Mouse (Mus musculus) testis, postnatal 14 days (tissue): ENCODE data around the gene Runx1.

ENCODE experiments used
- DNase-seq: peaks from one replicate; pipeline ENCODE4 v3.0.0; 2021; ENCODE audit warnings: low spot score

The Runx1 gene

DNA sequence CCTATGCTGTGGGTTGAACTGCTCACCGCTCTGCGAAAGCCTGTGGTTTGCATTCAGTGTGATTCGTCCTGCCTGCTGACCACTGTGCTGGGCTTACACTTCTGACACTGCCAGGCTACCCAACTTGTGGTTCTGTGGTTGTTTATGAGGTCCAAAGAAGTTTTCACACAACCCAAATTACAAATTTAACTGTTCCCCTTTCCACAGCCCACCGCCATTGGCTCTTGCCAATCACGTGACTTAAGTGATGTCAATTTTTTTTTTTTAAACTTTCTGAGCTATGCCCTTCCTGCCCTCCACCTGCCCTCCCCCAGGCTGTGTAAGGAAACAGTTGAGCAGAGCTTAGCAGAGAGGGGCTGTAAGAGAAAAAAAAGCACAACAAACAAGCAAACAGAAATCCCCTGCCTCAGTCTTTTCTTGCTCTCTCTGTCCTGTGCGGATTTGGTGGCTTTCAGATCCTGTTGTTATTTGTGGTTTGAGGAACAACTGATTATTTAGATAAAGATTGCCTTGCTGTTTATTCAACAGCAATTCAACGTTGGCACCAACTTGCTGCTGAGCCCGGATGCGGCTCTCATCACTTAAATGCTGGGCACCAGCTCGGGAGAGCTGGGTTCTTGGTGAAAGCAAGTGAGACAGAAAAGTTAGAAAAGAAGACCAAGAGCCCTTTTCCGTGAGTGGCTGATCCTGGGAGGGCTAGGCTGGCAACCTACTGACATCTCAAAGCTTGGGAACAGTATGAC, at the start of gene Runx1:
TSS of gene Runx1 (minus strand) at position 242 of the 743 bp plus-strand sequence.
- no peak for DNase-seq

DNA sequence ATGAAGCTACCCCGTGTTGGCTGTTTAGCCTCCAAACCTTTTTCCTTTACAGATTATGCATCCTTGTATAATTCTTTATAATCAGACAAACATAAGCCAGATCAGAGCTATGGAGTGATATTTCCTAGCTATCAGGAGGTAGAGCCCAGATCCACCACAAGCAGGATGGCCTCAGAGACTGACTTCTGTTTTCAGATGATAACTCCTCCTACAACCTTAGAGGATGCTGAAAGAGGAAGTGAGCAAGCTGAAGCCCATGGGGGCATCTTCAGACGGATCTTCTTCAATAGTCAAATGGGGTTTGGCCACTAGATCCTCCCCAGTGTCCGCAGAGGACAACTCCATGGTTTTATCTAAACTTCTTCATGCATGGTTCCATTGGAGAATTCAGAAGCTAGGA, 48.1 kb upstream of the Runx1 start:
- DNase-seq = no peak

DNA sequence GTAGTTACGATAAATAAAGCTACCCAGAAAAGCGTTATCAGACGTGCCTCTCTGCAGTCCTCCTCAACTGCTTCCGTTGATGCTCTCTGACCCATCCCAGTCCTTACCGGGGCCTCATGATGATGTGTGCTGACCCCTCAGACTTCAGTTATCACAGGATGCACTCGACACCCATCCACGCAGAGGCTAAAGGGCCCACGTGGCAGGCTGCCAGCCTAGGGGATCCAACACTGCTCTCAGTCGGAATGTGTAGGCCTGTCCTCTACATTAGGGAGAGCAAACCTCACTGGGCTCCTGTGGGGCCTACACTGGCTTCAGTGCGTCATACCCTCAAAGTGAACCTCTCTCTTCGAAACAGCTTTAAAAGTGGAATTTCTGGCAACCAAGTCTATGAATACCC, 45.8 kb upstream of the Runx1 start:
- DNase-seq = no peak

DNA sequence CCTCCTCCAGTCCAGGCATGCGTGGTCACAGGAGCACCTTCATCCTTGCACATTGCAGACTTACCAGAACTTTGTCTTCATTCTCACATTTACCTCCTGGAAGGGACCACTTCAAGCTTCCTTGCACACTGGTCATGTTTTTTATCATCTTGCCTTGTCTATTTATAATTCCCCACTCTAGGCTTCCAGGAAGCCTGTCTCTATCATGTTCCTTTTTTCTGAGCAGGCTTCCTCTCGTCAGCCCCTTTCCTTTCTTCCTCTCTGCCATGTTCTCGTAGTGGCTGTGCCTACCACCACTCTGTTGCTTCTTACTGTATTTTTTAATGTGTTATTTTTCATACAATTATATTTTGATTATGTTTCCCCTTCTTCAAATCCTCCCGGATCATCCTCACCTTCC, 42.6 kb upstream of the Runx1 start:
- no peak for DNase-seq

DNA sequence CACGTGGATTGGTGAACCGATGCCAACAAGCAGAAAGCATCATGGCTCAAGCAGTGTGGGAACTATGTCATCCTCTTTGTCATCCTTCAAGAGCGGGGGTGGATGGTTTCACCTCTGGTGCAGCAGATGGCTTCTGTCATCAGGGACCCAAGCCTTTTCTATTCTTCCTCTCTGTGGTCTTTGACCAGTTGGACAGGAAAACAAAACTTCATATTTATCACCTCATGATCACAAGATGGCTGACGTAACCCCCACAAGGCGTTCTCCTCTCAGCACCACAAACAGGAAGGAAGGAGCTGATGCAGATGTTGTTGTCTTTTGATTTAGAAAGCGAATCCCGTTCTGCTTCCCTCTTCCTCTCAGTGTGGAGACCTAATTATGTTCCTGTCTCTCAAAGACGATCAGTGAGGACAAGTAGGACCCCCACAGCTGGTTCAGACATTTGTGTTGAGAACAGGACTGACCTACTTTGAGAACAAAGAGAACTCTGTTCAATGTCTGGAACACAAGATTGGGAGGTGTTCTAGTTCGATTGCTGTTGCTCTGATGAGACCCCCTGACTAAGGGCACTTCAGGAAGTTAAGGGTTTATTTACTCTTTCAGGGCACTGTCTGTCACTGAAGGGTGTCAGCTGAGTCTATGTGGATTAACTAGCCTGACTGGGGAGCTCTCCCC, 41.4 kb upstream of the Runx1 start:
- DNase-seq = no peak

DNA sequence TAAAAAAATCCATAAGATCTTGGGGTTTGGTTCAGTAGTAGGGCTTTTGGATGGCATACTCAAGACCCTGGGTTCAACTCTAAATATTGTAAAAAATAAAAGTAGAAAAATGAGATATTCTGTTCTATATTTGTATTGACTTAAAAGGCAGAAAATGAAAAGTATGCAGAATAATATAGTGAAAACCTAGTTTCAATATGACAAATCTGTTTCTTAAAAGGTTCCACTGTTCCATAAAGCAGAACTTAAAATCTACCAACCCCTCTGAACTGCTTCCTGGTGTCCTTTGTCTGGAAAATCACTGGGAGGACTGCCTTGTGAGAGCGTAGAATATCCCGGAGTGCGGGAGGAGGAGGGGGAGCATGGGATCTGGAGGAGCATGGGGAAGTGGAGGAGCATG, 39.4 kb upstream of the Runx1 start:
- DNase-seq = no peak

DNA sequence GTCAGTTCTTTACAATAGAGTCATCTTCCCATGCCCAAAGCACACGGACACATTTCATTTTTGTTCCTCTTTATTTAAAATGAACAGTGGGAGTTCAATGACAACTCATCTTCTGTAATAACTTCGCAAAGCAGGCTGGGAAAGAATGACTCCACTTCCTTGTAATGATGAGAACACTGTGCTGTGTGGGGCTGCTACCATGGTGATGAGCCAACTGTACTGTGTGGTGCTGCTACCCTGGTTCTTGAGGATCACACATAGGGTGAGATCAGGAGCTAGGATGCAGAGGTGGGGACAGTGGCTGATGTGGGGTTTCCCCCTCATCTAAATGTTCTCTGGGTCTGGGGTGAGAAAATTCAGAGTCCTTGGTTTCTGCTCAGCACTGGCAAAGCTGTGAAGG, 38.2 kb upstream of the Runx1 start:
- no peak for DNase-seq

DNA sequence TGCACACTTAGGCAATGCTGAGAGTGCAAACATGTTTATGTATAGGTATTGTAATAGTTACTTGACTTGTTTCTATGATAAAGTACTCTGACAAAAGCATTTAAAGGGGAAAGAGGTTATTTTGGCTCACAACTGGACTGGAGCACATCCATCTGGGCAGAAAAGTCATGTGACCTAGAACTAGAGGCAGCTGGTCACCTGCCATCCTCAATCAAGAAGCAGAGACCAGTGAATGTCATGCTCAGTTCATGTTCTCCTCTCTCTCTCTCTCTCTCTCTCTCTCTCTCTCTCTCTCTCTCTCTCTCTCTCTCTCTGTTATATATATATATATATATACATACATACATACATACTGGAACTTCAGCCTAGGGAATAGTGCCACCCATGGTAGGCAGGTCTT, 37.2 kb upstream of the Runx1 start:
- DNase-seq = no peak

DNA sequence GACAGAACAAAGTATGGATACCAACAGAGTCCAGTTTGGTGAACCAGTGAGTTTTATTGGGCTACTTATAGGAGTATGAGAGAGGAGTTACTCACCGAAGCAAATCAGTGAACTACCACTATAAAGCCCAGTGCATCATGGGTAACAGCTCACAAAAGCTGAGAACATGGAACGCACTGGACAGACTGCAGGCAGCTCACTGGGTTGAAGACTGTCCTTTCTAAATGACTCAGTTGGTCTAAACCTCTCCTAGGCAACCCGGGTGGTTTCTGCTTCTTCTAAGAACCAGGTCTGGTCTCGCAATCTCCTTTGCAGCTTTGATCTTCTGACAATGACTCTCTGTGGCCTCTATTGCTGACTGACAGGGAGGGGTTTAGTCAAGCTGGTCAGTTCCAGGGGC, 36.5 kb upstream of the Runx1 start:
- DNase-seq = no peak

DNA sequence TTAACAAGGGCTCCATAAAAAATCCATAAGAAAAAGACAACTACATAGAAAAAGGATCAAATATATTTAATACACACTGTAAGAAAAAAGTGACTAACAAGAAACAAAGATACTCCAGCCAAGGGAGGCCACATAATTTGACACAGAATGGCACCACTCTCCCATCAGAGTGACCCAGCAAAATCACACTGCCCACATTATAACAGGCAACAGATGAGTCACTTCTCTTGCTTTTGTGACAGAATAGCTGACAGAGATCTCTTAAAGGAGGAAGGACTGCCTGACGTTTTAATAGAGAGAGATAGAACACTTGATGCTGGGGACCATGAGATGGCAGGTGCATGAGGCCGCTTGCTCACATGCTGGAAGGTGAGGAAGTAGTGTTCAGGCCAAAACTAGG, 35.6 kb upstream of the Runx1 start:
- no peak for DNase-seq

DNA sequence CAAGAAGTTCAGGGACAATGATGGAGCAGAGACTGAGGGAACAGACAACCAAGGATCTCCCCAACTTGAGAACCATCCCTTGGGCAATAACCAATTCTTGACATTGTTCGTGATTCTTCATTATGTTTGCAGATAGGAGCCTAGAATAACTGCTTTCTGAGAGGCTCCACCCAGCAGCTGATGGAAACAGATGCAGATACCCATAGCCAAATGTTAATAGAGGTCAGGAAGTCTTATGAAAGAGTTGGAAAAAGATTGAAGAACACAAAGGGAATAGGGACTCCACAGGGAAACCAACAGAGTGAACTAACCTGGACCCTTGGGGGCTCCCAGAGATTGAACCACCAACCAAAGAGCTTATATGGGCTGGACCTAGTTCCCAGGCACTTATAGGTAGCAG, 34.7 kb upstream of the Runx1 start:
- DNase-seq = no peak

DNA sequence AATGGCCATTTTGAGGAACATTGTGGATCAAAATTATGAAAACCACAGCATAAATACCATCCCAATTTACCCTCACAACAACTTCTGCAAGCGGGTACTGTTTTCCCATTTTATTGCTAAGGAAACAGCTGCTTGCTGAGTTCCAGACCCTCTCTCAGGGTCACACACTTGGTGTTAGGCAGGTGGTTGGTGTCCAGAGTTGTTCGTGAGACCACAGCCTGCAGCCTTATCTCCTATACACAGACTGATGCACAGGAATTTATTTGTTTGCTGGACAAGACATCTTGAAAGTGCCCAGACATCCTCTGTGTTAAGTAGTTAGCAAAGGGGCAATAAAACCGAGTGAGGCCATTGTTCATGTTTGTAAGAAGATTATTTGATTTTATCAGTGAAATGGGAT, 30.8 kb upstream of the Runx1 start:
- no peak for DNase-seq

DNA sequence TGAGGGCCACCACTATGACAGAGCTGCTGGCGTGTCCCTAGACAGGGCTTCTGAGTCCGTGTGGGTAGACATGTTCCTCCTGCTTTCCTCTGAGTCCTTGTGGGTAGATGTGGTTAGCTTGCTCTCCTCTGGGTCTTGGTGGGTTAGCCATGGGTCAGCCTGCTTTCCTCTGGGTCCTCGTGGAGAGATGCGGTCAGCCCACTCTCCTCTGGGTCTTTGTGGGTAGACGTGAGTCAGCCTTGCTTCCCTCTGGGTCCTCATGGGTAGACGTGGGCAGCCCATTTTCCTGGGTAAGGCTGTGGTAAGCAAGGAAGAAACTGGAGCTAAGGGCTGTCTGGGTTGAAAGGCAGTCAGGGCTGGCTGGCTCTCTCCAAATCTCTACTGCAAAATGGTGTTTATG, 26.3 kb upstream of the Runx1 start:
- DNase-seq = no peak

DNA sequence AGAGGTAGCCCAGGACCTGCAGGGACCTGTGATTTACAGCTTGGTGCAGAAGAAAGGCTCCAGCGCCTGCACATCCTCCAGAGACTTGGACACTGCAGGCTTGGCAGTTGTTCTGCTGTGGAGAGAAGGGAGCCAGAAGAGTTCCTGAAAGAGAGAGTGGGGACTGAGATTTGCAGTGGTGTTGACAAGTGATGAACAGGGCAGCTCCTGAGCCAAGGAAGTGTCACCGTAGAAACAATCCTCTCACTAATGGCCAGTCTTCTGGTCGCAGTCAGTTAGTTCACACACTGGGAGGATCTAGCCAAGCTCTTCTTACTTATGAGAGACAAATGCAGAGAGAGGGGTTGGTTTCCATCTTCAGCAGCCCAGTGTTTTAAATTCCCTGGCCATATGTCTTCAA, 24.5 kb upstream of the Runx1 start:
- DNase-seq = no peak

DNA sequence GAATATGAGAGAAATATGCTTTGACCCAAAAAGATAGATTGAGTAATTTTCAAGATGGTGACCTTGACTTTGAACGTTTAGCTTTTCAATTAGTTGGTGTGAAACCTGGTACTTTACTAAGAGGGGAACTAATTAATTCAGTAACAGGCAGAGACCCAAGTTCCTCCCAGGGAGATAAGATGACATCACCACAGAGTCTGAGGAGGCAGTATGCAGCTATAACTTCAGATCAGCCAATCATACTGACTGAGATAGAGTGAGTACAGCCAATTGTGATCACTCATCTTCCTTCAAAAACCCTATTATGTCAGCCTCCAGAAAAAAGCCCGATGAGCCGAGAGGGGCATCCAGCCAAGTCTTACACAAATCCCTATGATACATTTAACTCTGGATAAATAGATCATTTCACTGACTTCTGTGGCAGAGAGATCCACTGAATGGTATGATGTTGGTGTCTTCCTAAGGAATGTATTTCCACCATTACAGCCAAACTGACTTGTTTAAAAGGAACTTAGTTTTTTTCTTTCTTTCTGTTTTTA, 21.9 kb upstream of the Runx1 start:
- no peak for DNase-seq

DNA sequence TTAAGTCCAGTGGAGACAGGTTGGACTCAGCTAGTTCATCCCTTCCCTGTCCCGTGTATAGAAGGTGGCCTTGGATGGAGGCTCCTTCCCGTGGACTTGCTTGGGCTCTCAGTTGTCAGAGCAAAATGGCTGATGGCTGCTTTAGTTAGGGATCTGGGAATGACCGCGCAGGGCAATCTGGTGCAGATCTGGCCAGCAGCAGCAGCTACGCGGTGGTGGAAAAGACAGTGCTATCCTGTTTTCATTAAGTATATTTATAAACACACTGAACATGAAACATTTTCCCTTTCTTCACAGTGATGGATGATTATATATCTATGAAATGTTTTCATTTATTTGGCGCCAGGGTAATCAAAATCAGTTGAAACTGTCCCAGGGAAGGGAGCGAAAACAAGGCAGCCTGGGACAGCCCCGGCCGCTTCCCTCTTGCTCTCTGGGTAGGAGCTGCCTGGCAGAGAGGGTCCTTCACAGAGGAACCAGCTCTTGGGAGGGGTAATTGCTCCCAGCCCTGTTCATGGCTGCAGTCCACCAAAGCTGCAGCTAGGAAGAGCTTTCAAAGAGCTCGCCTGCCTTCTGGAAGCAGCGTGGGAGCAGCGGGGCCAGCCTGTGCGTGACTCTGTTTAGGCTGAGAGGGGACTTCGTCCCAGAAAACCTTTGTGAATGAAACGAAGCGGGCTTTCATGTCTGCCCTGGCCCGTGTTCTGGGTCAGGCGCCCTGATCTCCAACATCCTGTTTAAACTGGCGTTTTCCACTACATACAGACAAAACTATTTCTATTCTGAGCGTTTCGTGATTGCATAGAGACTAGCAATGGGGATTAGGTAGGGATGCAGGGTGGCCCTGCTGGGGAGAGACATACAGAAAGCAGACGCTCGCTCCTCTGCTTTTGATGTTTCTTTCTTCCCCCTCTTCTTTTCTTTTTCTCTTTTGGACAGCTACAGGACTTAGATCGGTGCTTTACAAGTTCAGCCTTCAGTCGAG, 19.6 kb upstream of the Runx1 start:
- no peak for DNase-seq

DNA sequence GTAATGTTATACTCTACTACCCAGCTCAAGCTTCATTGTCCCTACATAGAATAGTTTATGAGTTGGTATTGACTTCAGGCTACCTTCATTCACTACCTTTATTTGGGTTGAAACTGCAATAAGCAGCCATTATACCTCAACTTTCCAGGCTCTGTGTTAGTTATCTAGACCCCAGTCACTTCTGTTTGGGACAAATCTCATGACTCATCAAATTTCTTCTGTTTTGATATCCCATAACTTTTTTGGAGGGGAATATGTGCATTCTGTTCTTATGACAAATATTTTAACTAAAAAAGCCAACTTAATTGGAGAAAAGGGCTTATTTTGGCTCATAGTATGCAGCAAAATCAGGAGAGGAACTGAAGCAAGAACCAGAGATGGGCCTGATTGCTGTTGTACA, 12.8 kb upstream of the Runx1 start:
- no peak for DNase-seq

DNA sequence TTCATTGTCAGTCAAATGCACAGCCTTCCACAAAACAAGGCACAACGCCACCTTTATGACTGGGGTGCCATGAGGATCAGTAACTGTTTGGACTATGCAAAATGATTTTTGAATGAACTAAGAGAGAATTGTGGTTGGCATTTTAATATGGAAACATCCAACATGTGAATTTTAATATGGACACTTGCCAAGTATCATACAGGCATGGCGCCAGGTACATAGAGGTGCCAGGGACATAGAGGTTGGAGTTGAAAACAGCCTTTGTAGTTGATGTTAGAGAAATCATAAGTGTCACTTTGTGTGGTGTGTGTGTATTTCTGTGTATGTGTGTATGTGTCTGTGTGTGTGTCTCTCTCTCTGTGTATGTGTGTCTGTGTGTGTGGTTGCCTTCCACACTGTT, 5.4 kb upstream of the Runx1 start:
- DNase-seq = no peak

DNA sequence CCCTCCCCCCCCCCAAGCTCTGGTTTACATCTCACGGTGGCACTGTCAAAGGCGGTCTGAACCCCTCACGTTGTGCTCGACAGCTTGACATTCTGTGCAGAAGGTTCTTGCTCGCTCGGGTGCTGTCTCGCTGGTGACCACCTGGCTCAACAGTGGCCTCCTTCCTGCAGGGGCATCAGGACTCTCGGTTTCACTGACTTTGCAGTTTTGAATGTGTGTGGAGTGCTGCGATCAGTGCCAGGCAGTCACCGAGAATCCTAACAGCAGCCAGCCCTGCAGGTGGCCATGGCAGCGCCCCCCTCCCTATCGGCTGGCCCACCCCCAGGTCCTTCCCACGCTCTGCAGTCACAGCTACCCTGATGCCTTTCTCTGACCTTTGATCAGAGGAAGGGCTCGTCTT, 4.5 kb upstream of the Runx1 start:
- no peak for DNase-seq

DNA sequence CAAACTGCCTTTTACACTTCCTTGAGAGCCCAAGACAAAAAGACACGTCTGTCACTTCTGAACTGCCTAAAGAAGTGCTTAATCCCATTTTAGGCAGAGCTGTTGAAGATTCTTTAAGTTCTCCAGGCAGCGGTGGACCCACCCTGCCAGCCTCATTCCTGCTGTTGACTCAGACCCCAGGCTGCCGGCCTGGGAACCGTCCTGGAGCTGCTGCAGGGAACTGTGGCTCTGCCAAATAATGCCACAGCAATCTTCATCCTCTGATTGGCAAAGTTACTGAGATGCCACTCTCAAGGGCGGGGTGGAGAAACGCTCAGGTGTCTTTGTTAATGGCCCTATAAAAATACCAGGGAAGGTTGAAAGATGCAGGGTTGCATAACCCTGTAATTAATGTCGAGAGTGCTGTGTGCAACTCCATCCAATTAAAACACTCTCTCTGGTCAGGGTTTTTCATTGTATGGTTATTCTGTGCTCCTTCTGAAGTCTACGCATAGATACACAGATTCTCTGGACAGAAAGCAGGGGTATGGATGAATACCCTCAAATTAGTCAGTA, 2.4 kb upstream of the Runx1 start:
- DNase-seq = no peak

DNA sequence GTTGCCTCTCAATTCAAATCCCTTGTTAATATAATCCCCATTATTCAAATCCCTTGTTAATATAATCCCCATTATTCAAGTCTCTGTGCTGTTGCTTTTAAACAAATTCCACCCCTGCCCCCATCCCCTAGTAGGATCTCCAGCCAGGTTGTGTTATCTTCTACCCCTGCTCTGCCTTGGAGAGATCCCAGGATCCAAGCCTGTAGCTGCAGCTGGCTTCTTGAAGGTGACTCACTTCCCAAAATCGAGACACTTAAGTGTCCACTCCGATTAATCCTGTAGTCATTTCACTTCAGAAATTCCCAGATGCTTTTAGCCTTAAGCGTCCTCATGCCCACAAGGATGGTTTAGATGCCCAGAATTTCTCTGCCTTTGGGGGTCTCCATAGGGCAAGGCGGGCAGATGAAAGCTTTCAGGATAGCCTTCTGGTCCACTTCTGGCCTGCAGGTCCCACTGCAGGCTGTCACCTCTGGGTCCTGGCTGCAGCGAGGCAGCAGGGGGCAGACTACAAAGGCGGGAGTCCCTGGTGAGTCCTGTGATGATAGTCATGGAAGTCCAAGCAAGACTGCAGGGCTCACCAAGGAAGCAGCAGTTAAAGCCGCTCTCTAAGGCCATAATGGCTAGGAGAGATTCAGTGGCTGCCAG, 1.8 kb upstream of the Runx1 start:
- DNase-seq = no peak

DNA sequence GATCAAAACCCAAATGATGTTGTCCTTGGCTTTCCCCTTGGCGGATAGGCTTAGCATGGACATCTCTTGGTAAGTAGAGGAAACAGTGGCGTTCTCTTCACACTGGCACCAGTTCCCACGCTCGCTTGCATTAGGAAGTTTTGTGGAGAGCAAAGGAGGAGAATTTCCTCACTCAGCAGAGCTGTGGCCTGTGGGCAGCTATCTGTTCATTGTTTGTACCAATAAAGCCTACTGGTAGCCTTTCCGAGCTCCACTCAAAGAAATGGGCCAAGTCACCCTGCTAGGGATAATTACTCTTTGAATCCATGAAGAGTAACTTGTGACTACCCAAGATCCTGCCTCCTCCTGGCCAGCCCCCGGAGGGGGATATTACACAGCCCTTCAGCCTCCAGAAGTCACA, 734 bp upstream of the Runx1 start:
- DNase-seq = no peak
